Mouse (Mus musculus) neural tube, embryonic 14.5 days (tissue): ENCODE results near the gene Ccdc121. TPM values are rescaled to one million over a fixed set of nuclear protein-coding genes. Genes with fewer than 3 reads are reported as not detected.

ENCODE experiments used
- ATAC-seq: fragments of 200-750 bp; cut with Nextera tagmentation; 2 replicates; pipeline ENCODE4 v1.8.0; 2017; ENCODE audit warnings: low read depth, mild to moderate bottlenecking, moderate TSS enrichment, moderate library complexity
- H3K27ac ChIP-seq: fragments of 300-500 bp; sonication (generic); 2 replicates; pipeline ENCODE4 v1.5.1; 2014; ENCODE audit warnings: low read depth, mild to moderate bottlenecking, control low read depth, low read length, moderate library complexity, mixed read lengths
- H3K27me3 ChIP-seq: fragments of 300-500 bp; sonication (generic); 2 replicates; pipeline ENCODE4 v1.6.1; 2014; ENCODE audit warnings: low read length; ENCODE audit not compliant: control insufficient read depth, insufficient read depth
- H3K36me3 ChIP-seq: fragments of 300-500 bp; sonication (generic); 2 replicates; pipeline ENCODE4 v1.6.1; 2014; ENCODE audit warnings: low read length, mixed read lengths; ENCODE audit not compliant: control insufficient read depth, insufficient read depth
- H3K4me1 ChIP-seq: fragments of 300-500 bp; sonication (generic); 2 replicates; pipeline ENCODE4 v1.6.1; 2014; ENCODE audit warnings: low read length; ENCODE audit not compliant: control insufficient read depth, insufficient read depth
- H3K4me2 ChIP-seq: fragments of 300-500 bp; sonication (generic); 2 replicates; pipeline ENCODE4 v1.6.1; 2014; ENCODE audit warnings: mild to moderate bottlenecking, low read depth, low read length, control low read depth
- H3K4me3 ChIP-seq: fragments of 300-500 bp; sonication (generic); 2 replicates; pipeline ENCODE4 v1.5.1; 2014; ENCODE audit warnings: low read depth, low read length, control low read depth, mixed read lengths
- H3K9ac ChIP-seq: fragments of 300-500 bp; sonication (generic); replicated peaks from 2 replicates; pipeline ENCODE4 v1.6.1; 2014; ENCODE audit warnings: low read depth, mild to moderate bottlenecking, control low read depth, low read length, mixed read lengths
- H3K9me3 ChIP-seq: fragments of 300-500 bp; sonication (generic); 2 replicates; pipeline ENCODE4 v1.6.1; 2016; ENCODE audit warnings: low read length; ENCODE audit not compliant: control insufficient read depth
- WGBS: fragments of 180-500 bp; shearing (Covaris S2); extraction: QIAGEN DNeasy Blood & Tissue Kit; methylation state at CpG from one replicate; pipeline ENCODE4 v1.1.7; 2014; 5-methylcytosine and 5-hydroxymethylcytosine counted together
- polyA plus RNA-seq: library from polyadenylated mRNA; unstranded; fragments of >200 nt; fragmentation: Nextera tagmentation; extraction: Ambion mirVana; gene quantifications from 2 replicates; pipeline ENCODE4 v1.2.1, GENCODE M21; 2014

Ccdc121 gene
- polyA plus RNA-seq: not detected in 2 replicates

DNA sequence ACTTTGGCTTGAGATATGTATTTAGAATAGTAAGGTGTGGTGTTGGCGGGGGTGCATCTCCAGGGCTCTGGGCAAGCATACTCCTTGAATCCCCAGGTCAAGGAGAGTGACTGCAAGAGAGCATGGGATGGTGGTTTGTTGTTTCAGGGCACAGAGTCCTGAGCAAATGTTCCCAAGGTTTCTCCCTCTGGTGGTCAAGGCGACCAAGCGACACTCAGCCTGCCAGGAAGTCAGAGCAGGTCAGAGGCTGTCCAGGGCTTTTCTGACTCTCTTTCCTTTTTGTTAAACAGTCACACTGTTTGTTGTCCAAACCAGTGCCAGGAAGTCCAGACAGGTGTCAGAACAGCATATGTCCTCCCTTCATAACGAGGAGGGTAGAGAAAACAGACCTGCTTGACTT, at the start of gene Ccdc121:
TSS of gene Ccdc121 (minus strand) at position 145 of the 400 bp plus-strand sequence.
- H3K4me1 ChIP-seq: no peaks in the 10 kb centered on the region
- 74% methylated on average over 4 of the region's 4 CpGs for WGBS
- no peak within 1 kb of the TSS for H3K4me3 ChIP-seq
- H3K4me2 ChIP-seq: no peak within 1 kb of the TSS
- no peak within 1 kb of the TSS for H3K9ac ChIP-seq
- no peak for ATAC-seq
- no peaks in the 10 kb centered on the region for H3K27me3 ChIP-seq
- H3K27ac ChIP-seq: no peak within 1 kb of the TSS
- no peaks in the 10 kb centered on the region for H3K9me3 ChIP-seq
- no peaks in the 10 kb centered on the region for H3K36me3 ChIP-seq

DNA sequence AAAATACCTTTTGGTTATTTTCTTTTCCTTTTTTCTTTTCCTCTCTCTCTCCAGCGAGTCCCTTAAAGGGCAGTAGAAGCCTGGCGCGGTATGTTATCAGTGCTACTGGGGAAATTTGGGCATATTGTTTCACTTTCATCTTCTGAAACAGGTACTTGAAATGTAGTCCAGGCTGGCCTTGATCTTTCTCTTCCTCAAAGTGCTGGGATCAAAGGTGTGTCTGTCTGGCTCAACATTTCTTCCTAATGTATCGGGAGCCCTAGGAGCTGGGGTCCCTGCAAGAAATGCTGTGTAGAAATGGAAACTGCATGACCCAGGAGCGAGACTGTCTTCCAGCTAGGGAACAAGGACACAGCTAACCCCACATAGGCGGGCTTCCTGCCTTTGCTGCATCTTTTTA, 49.1 kb upstream of the Ccdc121 start:
- Histone ChIP-seq H3K4me3 (no peak overlapping the region), H3K36me3 (no peaks in the 10 kb centered on the region), H3K27me3 (no peaks in the 10 kb centered on the region), H3K9me3 (no peaks in the 10 kb centered on the region), H3K4me2 (no peak overlapping the region), H3K9ac (no peak overlapping the region), H3K4me1 (peaks cover 10% of the 10 kb centered on the region), H3K27ac (peak overlapping the region; percentile 28; the same call in 1 of the 2 replicates)
- ATAC-seq: no peak
- 72% methylated on average over 6 of the region's 6 CpGs for WGBS

DNA sequence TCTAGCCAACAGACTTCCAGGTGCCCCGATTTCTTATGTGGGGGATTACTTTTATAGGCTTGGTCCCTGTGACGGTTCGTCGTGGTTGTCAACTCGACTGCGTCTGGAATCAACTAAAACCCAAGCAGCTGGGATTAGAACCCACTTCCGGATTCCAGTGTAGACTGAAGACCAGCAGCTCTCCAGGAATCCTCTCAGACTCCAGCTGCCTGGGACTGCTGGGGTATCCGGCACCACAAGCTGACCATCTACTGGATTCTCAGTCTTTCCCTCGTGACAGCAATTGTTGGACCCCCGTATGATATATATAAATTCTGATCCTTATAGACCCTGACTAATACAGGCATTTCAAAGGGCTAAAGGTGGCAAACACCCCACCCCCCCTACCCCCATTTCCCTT, 48.4 kb upstream of the Ccdc121 start:
- WGBS: 72% methylated on average over 10 of the region's 10 CpGs

GRCm38 (mm10) chr1:181555475-181555874, 44.2 kb upstream of the Ccdc121 start:
- ATAC-seq: no peak
- Histone ChIP-seq H3K4me1 (0 out of 2 replicates have a peak, but pooled peaks cover 5% of the 10 kb centered on the region), H3K4me2 (no peak overlapping the region), H3K4me3 (no peak overlapping the region), H3K27ac (no peak overlapping the region), H3K36me3 (no peaks in the 10 kb centered on the region), H3K9ac (no peak overlapping the region), H3K27me3 (no peaks in the 10 kb centered on the region), H3K9me3 (no peaks in the 10 kb centered on the region)
- WGBS: 90% methylated on average over 5 of the region's 5 CpGs

More for the DNA sequence above, 48.4 kb upstream of the Ccdc121 start:
- H3K27ac ChIP-seq: no peak overlapping the region
- H3K27me3 ChIP-seq: no peaks in the 10 kb centered on the region
- H3K36me3 ChIP-seq: no peaks in the 10 kb centered on the region
- no peak overlapping the region for H3K4me3 ChIP-seq
- H3K9me3 ChIP-seq: no peaks in the 10 kb centered on the region
- ATAC-seq: no peak
- H3K4me1 ChIP-seq: peaks cover 10% of the 10 kb centered on the region
- no peak overlapping the region for H3K9ac ChIP-seq
- no peak overlapping the region for H3K4me2 ChIP-seq

GRCm38 (mm10) chr1:181552533-181553410, 41.5 kb upstream of the Ccdc121 start:
- no peak overlapping the region for H3K27ac ChIP-seq
- no peak overlapping the region for H3K9ac ChIP-seq
- ATAC-seq: peak; percentile 79; the same call in 1 of the 2 replicates
- H3K9me3 ChIP-seq: no peaks in the 10 kb centered on the region
- WGBS: 30% methylated on average over 10 of the region's 10 CpGs
- no peak overlapping the region for H3K4me3 ChIP-seq
- H3K36me3 ChIP-seq: no peaks in the 10 kb centered on the region
- H3K4me2 ChIP-seq: no peak overlapping the region
- H3K4me1 ChIP-seq: 0 out of 2 replicates have a peak, but pooled peaks cover 5% of the 10 kb centered on the region
- H3K27me3 ChIP-seq: no peaks in the 10 kb centered on the region

- H3K27me3 ChIP-seq: no peaks in the 10 kb centered on the region
- WGBS: 73% methylated on average over 5 of the region's 5 CpGs
- H3K9me3 ChIP-seq: no peaks in the 10 kb centered on the region
- H3K9ac ChIP-seq: no peak overlapping the region
- no peak for ATAC-seq
- H3K4me2 ChIP-seq: no peak overlapping the region
- no peaks in the 10 kb centered on the region for H3K36me3 ChIP-seq
- H3K27ac ChIP-seq: no peak overlapping the region
- H3K4me1 ChIP-seq: 0 out of 2 replicates have a peak, but pooled peaks cover 5% of the 10 kb centered on the region
- no peak overlapping the region for H3K4me3 ChIP-seq
These were observed 39.6 kb upstream of the Ccdc121 start for GRCm38 (mm10) chr1:181550826-181551225.

GRCm38 (mm10) chr1:181549987-181550386, 38.7 kb upstream of the Ccdc121 start:
- Histone ChIP-seq H3K4me3 (no peak overlapping the region), H3K9me3 (no peaks in the 10 kb centered on the region), H3K9ac (no peak overlapping the region), H3K27ac (no peak overlapping the region), H3K27me3 (no peaks in the 10 kb centered on the region), H3K36me3 (no peaks in the 10 kb centered on the region), H3K4me2 (no peak overlapping the region), H3K4me1 (0 out of 2 replicates have a peak, but pooled peaks cover 5% of the 10 kb centered on the region)
- no peak for ATAC-seq
- 93% methylated on average over 8 of the region's 8 CpGs for WGBS

- H3K36me3 ChIP-seq: no peaks in the 10 kb centered on the region
- H3K4me2 ChIP-seq: peak overlapping the region; percentile 42
- H3K27me3 ChIP-seq: no peaks in the 10 kb centered on the region
- H3K27ac ChIP-seq: no peak overlapping the region
- no peaks in the 10 kb centered on the region for H3K4me1 ChIP-seq
- no peaks in the 10 kb centered on the region for H3K9me3 ChIP-seq
- ATAC-seq: peak; percentile 87
- WGBS: 29% methylated on average over 23 of the region's 23 CpGs
- no peak overlapping the region for H3K4me3 ChIP-seq
- H3K9ac ChIP-seq: no peak overlapping the region
These were observed 34.0 kb upstream of the Ccdc121 start for GRCm38 (mm10) chr1:181545044-181545772.
